Mouse (Mus musculus): ENCODE measurements around the gene OR5BS1P. TPM values are rescaled to one million over a fixed set of nuclear protein-coding genes. Genes with fewer than 3 reads are reported as not detected.
"Not testable (repeated sequence)": the region's sequence is repeated elsewhere in the genome, so short reads cannot be mapped to it uniquely, and the experiment has no call there.

The OR5BS1P gene
- polyA plus RNA-seq (2016; fragmentation: Nextera tagmentation; extraction: Ambion mirVana): not detected in 2 replicates

DNA sequence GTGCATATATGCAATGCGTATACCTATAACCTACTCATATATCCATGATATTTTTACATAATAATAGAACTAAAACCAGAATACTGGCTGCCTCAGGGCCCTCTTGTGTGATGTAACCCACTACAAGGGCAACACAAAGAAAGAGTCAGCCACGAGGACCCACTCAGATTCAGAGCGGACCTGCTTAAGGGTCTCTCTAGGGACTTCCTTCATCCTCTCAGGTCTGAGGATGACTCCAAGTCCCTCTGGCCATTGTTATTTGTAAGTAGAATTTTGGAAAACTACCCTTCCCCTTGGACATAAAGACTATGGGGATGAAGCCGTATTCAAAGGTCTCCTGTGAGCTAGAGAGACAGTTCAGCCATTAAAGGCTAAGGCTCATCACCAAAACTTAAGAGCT is at the start of gene OR5BS1P:
Gene OR5BS1P, plus strand, starts transcription at position 301 of the 400 bp plus-strand sequence.
- Histone ChIP-seq H3K27ac (no peak within 1 kb of the TSS), H3K4me1 (no peaks in the 10 kb centered on the region), H3K9me3 (no peaks in the 10 kb centered on the region), H3K4me2 (no peak within 1 kb of the TSS), H3K9ac (no peak within 1 kb of the TSS), H3K27me3 (no peaks in the 10 kb centered on the region), H3K36me3 (replicated peaks) (no peaks in the 10 kb centered on the region), H3K4me3 (replicated peaks) (no peak within 1 kb of the TSS)
- no peak for ATAC-seq (ENCODE audit: low FRiP score)
- WGBS: 88% methylated on average over 4 of the region's 4 CpGs

DNA sequence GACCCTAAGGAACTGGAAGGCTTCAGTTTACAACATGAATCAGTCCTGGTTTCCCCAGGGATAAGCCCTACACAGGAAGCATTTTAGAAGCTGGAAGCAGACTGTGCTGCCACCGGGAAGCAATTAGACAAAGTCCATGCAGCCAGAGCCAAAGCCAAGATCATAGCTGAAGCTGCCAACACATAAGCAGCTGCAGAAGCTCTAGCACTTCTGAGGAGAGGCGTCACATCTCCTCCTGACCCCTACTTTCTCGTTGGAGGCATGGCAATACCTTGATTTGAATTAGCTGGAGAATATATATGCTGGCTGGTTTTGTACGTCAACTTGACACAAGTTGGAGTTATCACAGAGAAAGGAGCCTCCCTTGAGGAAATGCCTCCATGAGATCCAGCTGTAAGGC is 48.8 kb upstream of the OR5BS1P start:
- 82% methylated on average over 4 of the region's 4 CpGs for WGBS
- H3K36me3 ChIP-seq (replicated peaks): no peaks in the 10 kb centered on the region
- H3K4me1 ChIP-seq: peaks cover 12% of the 10 kb centered on the region
- ATAC-seq (ENCODE audit: low FRiP score): no peak
- no peak overlapping the region for H3K4me2 ChIP-seq
- no peak overlapping the region for H3K4me3 ChIP-seq (replicated peaks)
- no peak overlapping the region for H3K27ac ChIP-seq
- no peaks in the 10 kb centered on the region for H3K27me3 ChIP-seq
- H3K9ac ChIP-seq: no peak overlapping the region
- no peaks in the 10 kb centered on the region for H3K9me3 ChIP-seq

DNA sequence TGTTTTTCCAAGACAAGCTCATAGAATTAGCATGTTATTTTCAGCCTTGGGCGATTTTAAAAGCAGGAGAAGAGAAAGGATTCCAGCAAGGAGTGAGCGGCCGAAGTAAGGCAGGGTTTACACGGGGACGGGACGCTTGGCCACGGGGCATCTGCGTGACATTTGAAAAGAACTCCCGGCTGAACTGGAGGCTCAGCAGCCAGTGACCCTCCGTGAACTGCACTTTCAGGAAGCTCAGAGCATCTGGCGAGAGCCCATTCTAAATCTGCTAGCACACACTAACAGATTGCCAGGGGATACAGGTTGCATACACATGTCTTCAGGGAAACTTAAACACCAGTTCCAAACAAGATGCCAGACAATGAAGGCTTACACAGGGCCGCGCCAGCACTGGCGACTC is 45.4 kb upstream of the OR5BS1P start:
- H3K4me3 ChIP-seq (replicated peaks): no peak overlapping the region
- no peak for ATAC-seq (ENCODE audit: low FRiP score)
- 68% methylated on average over 14 of the region's 14 CpGs for WGBS
- H3K27ac ChIP-seq: no peak overlapping the region
- H3K4me1 ChIP-seq: peaks cover 12% of the 10 kb centered on the region
- no peak overlapping the region for H3K4me2 ChIP-seq
- H3K27me3 ChIP-seq: 0 out of 2 replicates have a peak, but pooled peaks cover 3% of the 10 kb centered on the region
- H3K9ac ChIP-seq: no peak overlapping the region
- no peaks in the 10 kb centered on the region for H3K9me3 ChIP-seq
- no peaks in the 10 kb centered on the region for H3K36me3 ChIP-seq (replicated peaks)

DNA sequence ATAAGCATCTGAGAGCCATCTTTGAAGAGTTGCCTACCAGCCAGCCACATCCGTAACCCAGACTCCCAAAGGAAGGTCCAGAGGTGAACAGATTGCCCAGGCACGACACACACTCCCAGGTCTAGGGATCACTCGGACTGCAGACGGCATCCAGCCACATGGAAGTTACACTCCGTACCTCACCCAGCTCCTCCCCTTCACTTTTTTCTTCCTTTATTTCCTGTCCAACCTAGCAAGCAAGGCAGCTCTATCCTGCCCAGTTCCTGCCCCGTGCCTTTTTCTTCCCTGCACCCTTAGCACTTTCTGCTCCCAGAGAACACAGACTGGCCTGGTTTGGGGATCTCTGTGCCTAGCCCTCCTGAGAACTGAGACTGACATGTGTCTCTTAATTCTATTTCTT is 44.9 kb upstream of the OR5BS1P start:
- H3K4me1 ChIP-seq: peaks cover 12% of the 10 kb centered on the region
- H3K9me3 ChIP-seq: no peaks in the 10 kb centered on the region
- H3K4me2 ChIP-seq: no peak overlapping the region
- H3K27me3 ChIP-seq: 0 out of 2 replicates have a peak, but pooled peaks cover 3% of the 10 kb centered on the region
- no peaks in the 10 kb centered on the region for H3K36me3 ChIP-seq (replicated peaks)
- WGBS: 76% methylated on average over 6 of the region's 6 CpGs
- H3K9ac ChIP-seq: no peak overlapping the region
- no peak for ATAC-seq (ENCODE audit: low FRiP score)
- H3K27ac ChIP-seq: no peak overlapping the region
- H3K4me3 ChIP-seq (replicated peaks): no peak overlapping the region

DNA sequence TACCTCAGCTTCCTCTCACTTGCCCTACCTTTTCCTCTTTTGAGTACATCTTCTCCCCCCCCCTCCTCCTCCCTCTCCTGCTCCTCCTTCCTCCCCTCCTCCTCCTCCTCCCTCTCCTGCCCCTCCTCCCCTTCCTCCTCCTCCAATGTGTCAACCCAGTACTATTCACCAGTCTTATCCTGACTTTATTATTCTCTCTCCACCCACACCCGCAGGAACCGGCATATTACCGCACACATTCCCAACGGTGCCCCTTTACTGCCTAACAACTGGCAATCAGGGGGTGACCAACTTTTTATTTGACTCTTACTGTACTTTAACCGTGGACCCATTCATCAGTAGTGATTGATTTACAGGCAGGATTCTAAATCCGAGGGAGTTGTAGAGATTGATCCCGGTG is 44.5 kb upstream of the OR5BS1P start:
- no peak for ATAC-seq (ENCODE audit: low FRiP score)
- Histone ChIP-seq H3K4me1 (peaks cover 12% of the 10 kb centered on the region), H3K4me2 (no peak overlapping the region), H3K36me3 (replicated peaks) (no peaks in the 10 kb centered on the region), H3K4me3 (replicated peaks) (no peak overlapping the region), H3K9me3 (no peaks in the 10 kb centered on the region), H3K27me3 (0 out of 2 replicates have a peak, but pooled peaks cover 3% of the 10 kb centered on the region), H3K27ac (no peak overlapping the region), H3K9ac (no peak overlapping the region)
- 93% methylated on average over 7 of the region's 7 CpGs for WGBS

DNA sequence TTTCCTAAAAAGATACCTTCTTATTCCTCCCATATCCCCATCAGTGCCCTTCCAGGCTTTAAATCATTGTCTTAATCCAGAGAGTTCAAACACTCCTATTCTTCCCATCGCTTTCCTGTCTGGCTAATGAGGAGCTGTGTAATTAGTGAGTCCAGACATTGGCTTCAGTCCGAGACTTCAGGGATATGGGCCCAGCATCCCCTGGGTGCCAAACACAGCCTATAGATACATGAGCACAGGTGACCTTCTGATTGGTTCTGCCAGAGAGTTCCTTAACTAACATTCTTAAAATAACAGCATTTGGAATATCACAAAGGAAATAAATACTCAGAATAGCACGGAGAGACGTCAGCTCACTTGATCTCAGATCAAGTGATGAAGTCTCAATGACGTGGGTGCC is 38.8 kb upstream of the OR5BS1P start, which contains the start of gene Olfr282:
Gene Olfr282, plus strand, starts transcription at position 301 of the 400 bp plus-strand sequence.
- H3K4me2 ChIP-seq; H3K4me3 ChIP-seq (replicated peaks); H3K4me1 ChIP-seq; H3K27me3 ChIP-seq; H3K36me3 ChIP-seq (replicated peaks); H3K27ac ChIP-seq; ATAC-seq (ENCODE audit: low FRiP score); H3K9ac ChIP-seq; H3K9me3 ChIP-seq: not testable (repeated sequence)
- 75% methylated on average over 5 of the region's 5 CpGs for WGBS

DNA sequence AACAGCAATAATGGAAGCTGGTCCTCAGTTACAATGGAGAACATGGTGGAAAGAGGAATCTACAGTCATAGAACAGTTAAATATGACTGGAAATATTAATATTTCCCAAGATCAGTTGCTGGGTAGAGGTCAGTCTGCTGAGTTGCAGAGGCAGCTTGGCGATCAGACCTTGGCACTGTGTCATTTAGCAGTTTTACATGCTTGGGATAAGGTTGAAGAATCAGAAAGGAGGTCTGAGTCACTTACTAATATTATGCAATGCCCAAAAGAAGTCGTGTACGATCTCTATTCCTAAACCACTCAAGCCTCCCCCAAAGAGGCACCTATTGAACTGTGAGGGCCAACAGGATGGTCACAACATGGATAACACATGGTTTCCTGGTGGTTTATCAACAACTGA is 25.1 kb upstream of the OR5BS1P start:
- Histone ChIP-seq H3K9me3 (0 out of 2 replicates have a peak, but pooled peaks cover 3% of the 10 kb centered on the region), H3K27ac (no peak overlapping the region), H3K9ac (no peak overlapping the region), H3K4me3 (replicated peaks) (no peak overlapping the region), H3K27me3 (no peaks in the 10 kb centered on the region), H3K4me1 (no peaks in the 10 kb centered on the region), H3K36me3 (replicated peaks) (no peaks in the 10 kb centered on the region), H3K4me2 (no peak overlapping the region)
- ATAC-seq (ENCODE audit: low FRiP score): no peak
- WGBS: 78% methylated on average over 3 of the region's 3 CpGs

DNA sequence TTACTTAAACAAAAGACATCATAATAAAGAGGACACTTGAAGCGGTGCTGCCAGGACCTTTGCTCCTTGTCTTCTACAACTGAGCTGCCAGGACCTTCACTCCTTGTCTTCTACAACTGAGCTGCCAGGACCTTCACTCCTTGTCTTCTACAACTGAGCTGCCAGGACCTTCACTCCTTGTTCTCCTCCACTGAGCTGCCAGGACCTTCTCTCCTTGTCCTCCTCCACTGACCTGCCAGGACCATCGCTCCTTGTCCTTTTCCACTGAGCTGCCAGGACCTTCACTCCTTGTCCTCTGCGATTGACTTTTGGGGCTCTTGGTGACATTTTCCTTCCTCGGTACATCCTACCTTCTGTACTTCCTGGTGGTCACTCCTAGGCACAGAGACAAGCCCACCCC is 21.2 kb upstream of the OR5BS1P start:
- ATAC-seq (ENCODE audit: low FRiP score): no peak
- Histone ChIP-seq H3K4me1 (no peaks in the 10 kb centered on the region), H3K36me3 (replicated peaks) (no peaks in the 10 kb centered on the region), H3K4me3 (replicated peaks) (no peak overlapping the region), H3K27me3 (no peaks in the 10 kb centered on the region), H3K9ac (no peak overlapping the region), H3K9me3 (0 out of 2 replicates have a peak, but pooled peaks cover 3% of the 10 kb centered on the region), H3K27ac (no peak overlapping the region), H3K4me2 (no peak overlapping the region)
- 57% methylated on average over 4 of the region's 4 CpGs for WGBS

DNA sequence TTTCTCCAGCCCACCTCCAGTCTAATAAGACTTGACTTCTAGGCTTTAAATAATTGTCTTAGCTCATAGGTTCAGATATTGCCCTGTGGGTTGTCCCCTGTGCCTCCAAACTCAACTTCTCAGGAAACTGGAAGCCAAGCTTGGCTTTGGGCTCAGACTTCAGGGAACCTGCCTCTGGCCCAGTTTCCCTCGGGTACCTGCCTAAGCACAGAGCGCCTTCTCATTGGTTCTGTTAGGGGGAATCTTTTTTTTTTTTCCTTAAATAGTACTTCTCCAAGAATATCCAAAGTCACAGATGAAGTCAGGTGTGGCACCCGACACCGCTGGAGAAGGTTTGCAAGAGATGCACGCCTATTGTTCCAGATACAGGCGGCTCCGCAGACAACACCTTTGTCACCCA is 17.4 kb upstream of the OR5BS1P start, which contains the start of gene Olfr281:
Gene Olfr281, plus strand, starts transcription at position 301 of the 400 bp plus-strand sequence.
- WGBS: 89% methylated on average over 7 of the region's 7 CpGs
- no peaks in the 10 kb centered on the region for H3K9me3 ChIP-seq
- ATAC-seq (ENCODE audit: low FRiP score): no peak

DNA sequence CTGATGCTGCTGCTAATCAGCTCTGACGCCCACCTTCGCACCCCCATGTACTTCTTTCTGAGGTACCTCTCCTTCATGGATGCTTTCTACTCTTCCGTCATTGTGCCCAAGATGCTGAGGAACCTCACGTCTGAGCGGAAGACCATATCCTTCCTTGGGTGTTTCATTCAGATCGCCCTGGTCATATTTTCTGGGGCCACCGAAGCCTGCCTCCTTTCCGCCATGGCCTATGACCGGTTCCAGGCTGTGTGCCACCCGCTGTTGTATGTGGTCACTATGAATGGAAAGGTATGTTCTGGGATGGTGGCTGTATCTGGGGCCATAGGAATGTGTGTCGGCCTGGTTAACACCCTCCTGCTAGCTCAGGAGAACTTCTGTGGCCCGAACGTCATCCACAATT is 1.8 kb downstream of the OR5BS1P start:
- ATAC-seq (ENCODE audit: low FRiP score): no peak
- no peaks in the 10 kb centered on the region for H3K27me3 ChIP-seq

More for the DNA sequence above, 17.4 kb upstream of the OR5BS1P start, which contains the start of gene Olfr281:
- H3K4me1 ChIP-seq: no peaks in the 10 kb centered on the region
- H3K4me3 ChIP-seq (replicated peaks): no peak within 1 kb of the TSS
- no peak within 1 kb of the TSS for H3K27ac ChIP-seq
- H3K9ac ChIP-seq: no peak within 1 kb of the TSS
- no peak within 1 kb of the TSS for H3K4me2 ChIP-seq
- H3K36me3 ChIP-seq (replicated peaks): no peaks in the 10 kb centered on the region
- no peaks in the 10 kb centered on the region for H3K27me3 ChIP-seq

DNA sequence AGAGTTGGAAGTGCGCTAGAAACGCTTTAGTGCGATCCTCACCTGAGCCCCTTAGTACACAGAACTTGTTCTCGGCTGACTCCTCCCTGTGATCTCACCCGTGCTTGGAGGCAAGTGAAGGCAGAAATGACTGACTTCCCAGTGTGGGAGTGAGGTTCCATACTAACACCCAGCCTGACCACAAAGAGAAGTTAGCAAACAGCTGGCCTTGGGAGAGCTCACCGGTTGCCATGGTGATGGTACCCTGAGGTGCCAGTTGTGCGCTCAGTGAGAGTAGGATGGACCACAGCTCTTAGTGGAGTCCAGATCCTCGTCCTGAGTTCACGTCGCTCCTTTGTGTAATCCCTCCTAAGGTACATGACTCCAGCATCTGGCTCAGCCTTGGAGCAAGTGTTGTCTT is 5.3 kb downstream of the OR5BS1P start:
- Histone ChIP-seq H3K9ac (no peak overlapping the region), H3K4me2 (no peak overlapping the region), H3K27me3 (no peaks in the 10 kb centered on the region), H3K9me3 (no peaks in the 10 kb centered on the region), H3K27ac (no peak overlapping the region), H3K4me1 (no peaks in the 10 kb centered on the region), H3K4me3 (replicated peaks) (no peak overlapping the region), H3K36me3 (replicated peaks) (no peaks in the 10 kb centered on the region)
- no peak for ATAC-seq (ENCODE audit: low FRiP score)
- 80% methylated on average over 10 of the region's 10 CpGs for WGBS

More for the DNA sequence above, 1.8 kb downstream of the OR5BS1P start:
- no peaks in the 10 kb centered on the region for H3K36me3 ChIP-seq (replicated peaks)
- 91% methylated on average over 13 of the region's 13 CpGs for WGBS
- H3K4me1 ChIP-seq: no peaks in the 10 kb centered on the region
- H3K4me2 ChIP-seq: no peak overlapping the region
- no peaks in the 10 kb centered on the region for H3K9me3 ChIP-seq
- no peak overlapping the region for H3K4me3 ChIP-seq (replicated peaks)
- no peak overlapping the region for H3K27ac ChIP-seq
- H3K9ac ChIP-seq: no peak overlapping the region

DNA sequence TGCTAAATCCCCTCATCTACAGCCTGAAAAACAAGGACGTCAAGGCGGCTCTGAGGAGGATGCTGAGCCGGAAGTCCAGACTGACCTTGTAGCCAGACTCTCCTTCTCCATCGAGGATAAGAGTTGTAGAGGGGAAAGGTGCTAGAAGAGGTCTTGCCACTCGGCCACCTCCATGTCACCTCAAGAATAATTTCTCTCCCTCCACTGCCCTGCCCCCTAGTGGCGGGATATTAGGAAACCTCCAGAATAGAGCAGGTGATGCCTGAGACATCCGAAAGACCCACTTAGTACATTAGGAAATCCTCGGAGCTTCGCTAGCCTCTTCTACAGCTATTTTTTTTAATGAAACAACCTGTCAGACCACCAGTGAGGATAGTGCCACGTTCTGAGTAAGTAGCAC is 5.7 kb downstream of the OR5BS1P start:
- Histone ChIP-seq H3K9ac (no peak overlapping the region), H3K36me3 (replicated peaks) (no peaks in the 10 kb centered on the region), H3K4me3 (replicated peaks) (no peak overlapping the region), H3K4me2 (no peak overlapping the region), H3K9me3 (no peaks in the 10 kb centered on the region), H3K27ac (no peak overlapping the region), H3K27me3 (no peaks in the 10 kb centered on the region), H3K4me1 (no peaks in the 10 kb centered on the region)
- 57% methylated on average over 10 of the region's 10 CpGs for WGBS
- no peak for ATAC-seq (ENCODE audit: low FRiP score)

DNA sequence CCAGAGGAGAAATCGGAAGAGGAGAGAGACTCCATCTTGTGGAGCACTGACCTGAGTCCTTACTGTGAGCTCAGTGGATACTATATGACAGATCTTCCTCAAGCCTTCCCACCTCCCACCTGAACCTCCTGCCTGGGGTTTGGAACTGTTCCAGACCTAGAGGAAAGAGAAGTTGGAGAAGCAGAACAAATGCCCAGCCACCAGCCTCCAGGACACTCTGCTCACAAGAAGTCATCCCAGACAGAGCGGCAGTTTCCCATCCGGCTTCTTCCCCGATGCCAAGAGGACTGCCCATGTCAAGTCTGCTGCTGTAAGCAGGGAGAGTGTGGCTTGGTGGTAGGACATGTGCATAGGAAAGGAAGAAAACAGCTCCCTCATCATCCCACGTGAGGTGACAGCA is 6.6 kb downstream of the OR5BS1P start:
- Histone ChIP-seq H3K4me3 (replicated peaks) (no peak overlapping the region), H3K27me3 (no peaks in the 10 kb centered on the region), H3K4me1 (no peaks in the 10 kb centered on the region), H3K4me2 (no peak overlapping the region), H3K9ac (no peak overlapping the region), H3K27ac (no peak overlapping the region), H3K9me3 (no peaks in the 10 kb centered on the region), H3K36me3 (replicated peaks) (no peaks in the 10 kb centered on the region)
- 80% methylated on average over 5 of the region's 5 CpGs for WGBS
- ATAC-seq (ENCODE audit: low FRiP score): no peak
